Mouse (Mus musculus) forebrain, embryonic 15.5 days (tissue): ENCODE data around the gene Dda1. TPM values are rescaled to one million over a fixed set of nuclear protein-coding genes. Genes with fewer than 3 reads are reported as not detected.

Experiments
- ATAC-seq: fragments of 200-750 bp; cut with Nextera tagmentation; replicated peaks from 2 replicates; pipeline ENCODE4 v1.8.0; 2017; ENCODE audit warnings: mild to moderate bottlenecking, moderate TSS enrichment, moderate library complexity
- H3K27ac ChIP-seq: fragments of 300-500 bp; sonication (generic); replicated peaks from 2 replicates; pipeline ENCODE4 v1.5.1; 2015; ENCODE audit warnings: mild to moderate bottlenecking, inconsistent platforms
- H3K27me3 ChIP-seq: fragments of 300-500 bp; sonication (generic); 2 replicates; pipeline ENCODE4 v1.6.1; 2015; ENCODE audit warnings: inconsistent platforms
- H3K36me3 ChIP-seq: fragments of 300-500 bp; sonication (generic); 2 replicates; pipeline ENCODE4 v1.6.1; 2015; ENCODE audit warnings: mild to moderate bottlenecking, inconsistent platforms
- H3K4me1 ChIP-seq: fragments of 300-500 bp; sonication (generic); 2 replicates; pipeline ENCODE4 v1.6.1; 2015; ENCODE audit warnings: inconsistent platforms
- H3K4me2 ChIP-seq: fragments of 300-500 bp; sonication (generic); replicated peaks from 2 replicates; pipeline ENCODE4 v1.6.1; 2015; ENCODE audit warnings: mild to moderate bottlenecking, inconsistent platforms
- H3K4me3 ChIP-seq: fragments of 300-500 bp; sonication (generic); 2 replicates; pipeline ENCODE4 v1.5.1; 2015; ENCODE audit warnings: mild to moderate bottlenecking, inconsistent platforms
- H3K9ac ChIP-seq: fragments of 300-500 bp; sonication (generic); replicated peaks from 2 replicates; pipeline ENCODE4 v1.6.1; 2015; ENCODE audit warnings: mild to moderate bottlenecking, inconsistent platforms
- H3K9me3 ChIP-seq: fragments of 300-500 bp; sonication (generic); 2 replicates; pipeline ENCODE4 v1.6.1; 2016; ENCODE audit warnings: inconsistent platforms
- WGBS: fragments of 180-500 bp; shearing (Covaris S2); methylation state at CpG from one replicate; pipeline ENCODE4 v1.1.7; 2015; ENCODE audit warnings: mixed read lengths; 5-methylcytosine and 5-hydroxymethylcytosine counted together
- polyA plus RNA-seq: library from polyadenylated mRNA; unstranded; fragments of >200 nt; fragmentation: Nextera tagmentation; extraction: Ambion mirVana; gene quantifications from 2 replicates; pipeline ENCODE4 v1.2.1, GENCODE M21; 2015

The Dda1 gene
- polyA plus RNA-seq, 1 experiment from 2014 or later, result 222 TPM

DNA sequence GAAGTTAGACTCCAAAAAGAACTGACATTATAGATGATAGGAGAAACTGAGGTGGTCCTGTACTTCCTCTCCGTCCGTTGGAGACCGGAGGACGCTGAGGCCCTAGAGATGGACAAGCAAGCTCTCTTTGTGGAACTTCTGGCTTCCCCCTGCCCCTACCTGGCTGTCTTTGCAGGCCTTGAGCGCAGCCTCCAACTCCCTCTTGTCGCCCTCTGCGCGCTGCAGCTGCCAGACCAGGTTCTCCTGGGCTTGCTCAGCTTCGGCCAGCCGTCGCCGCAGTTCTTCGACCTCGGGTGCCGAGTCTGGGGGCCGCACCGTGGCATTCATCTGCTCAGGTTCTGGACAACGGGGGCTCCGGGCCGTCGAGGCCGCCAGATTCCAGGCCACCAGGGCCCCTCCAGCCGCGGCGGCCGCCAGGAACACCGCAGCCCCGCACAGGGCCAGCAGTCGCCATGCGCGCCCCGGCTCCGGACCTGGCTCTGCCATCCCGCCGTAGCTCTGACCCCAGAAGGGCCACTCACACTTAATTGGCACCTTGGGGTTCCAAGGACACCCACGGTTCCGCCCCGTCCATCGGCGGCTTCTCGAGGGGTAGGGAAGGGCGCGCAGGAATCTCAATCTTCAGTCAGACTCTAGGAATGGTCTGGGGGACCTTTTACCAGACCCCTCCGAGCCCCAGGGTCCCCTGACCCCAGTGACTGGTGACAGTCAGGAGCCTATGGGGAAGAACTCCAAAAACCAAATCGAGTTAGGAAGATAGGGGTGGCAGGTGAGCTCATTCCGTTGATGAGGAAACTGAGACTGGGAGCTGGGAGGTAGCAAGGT lies 56.4 kb downstream of the Dda1 start, which contains the start of gene Ccdc194:
TSS of gene Ccdc194 (minus strand) at position 486 of the 825 bp plus-strand sequence.
- Histone ChIP-seq H3K4me3 (no peak within 1 kb of the TSS), H3K36me3 (no peaks in the 10 kb centered on the region), H3K9me3 (no peaks in the 10 kb centered on the region), H3K4me1 (peaks cover 9% of the 10 kb centered on the region; the same call in 1 of the 2 replicates), H3K27ac (no peak within 1 kb of the TSS), H3K9ac (no peak within 1 kb of the TSS), H3K27me3 (peaks cover 35% of the 10 kb centered on the region), H3K4me2 (no peak within 1 kb of the TSS)
- ATAC-seq, result no peak
- WGBS, result 7% methylated on average over 46 of the region's 46 CpGs

Other genes with a start within 250 kb of the Dda1 start
- 20.0 and 21.6 TPM in 2 replicates for gene Myo9b, start 196.5 kb upstream of the Dda1 start, polyA plus RNA-seq
- gene Haus8, start 196.3 kb upstream of the Dda1 start, polyA plus RNA-seq, result 53.5 and 56.3 TPM in 2 replicates
- gene Use1, start 102.4 kb upstream of the Dda1 start, polyA plus RNA-seq, result 98.4 and 102 TPM in 2 replicates
- gene Ocel1, start 97.9 kb upstream of the Dda1 start, polyA plus RNA-seq, result 7.3 and 8.0 TPM in 2 replicates
- 15.5 and 16.6 TPM in 2 replicates for gene Nr2f6, start 87.2 kb upstream of the Dda1 start, polyA plus RNA-seq
- 5.5 and 6.0 TPM in 2 replicates for gene Ushbp1, start 73.4 kb upstream of the Dda1 start, polyA plus RNA-seq
- gene Babam1, start 72.3 kb upstream of the Dda1 start, polyA plus RNA-seq, result 102 and 108 TPM in 2 replicates
- 17.2 and 18.3 TPM in 2 replicates for gene Ankle1, start 63.2 kb upstream of the Dda1 start, polyA plus RNA-seq
- 139 and 140 TPM in 2 replicates for gene Abhd8, start 5.5 kb upstream of the Dda1 start, polyA plus RNA-seq
- 189 and 199 TPM in 2 replicates for gene Mrpl34, start 4.2 kb upstream of the Dda1 start, polyA plus RNA-seq
- gene Ano8, start 16.8 kb downstream of the Dda1 start, polyA plus RNA-seq, result 9.4 and 9.8 TPM in 2 replicates
- 12.2 and 13.7 TPM in 2 replicates for gene Gtpbp3, start 18.9 kb downstream of the Dda1 start, polyA plus RNA-seq
- gene Plvap, start 42.6 kb downstream of the Dda1 start, polyA plus RNA-seq, result 5.4 and 6.0 TPM in 2 replicates
- 0.11 TPM in 1 of 2 replicates, not detected in the other for gene Ccdc194, start 56.5 kb downstream of the Dda1 start, polyA plus RNA-seq
- 8.5 and 8.8 TPM in 2 replicates for gene Bst2, start 68.3 kb downstream of the Dda1 start, polyA plus RNA-seq
- gene Mvb12a, start 73.7 kb downstream of the Dda1 start, polyA plus RNA-seq, result 56.9 and 61.7 TPM in 2 replicates
- gene Tmem221, start 89.7 kb downstream of the Dda1 start, polyA plus RNA-seq, result 0.11 and 0.20 TPM in 2 replicates
- gene Nxnl1, start 97.4 kb downstream of the Dda1 start, polyA plus RNA-seq, result not detected in 2 replicates
- 68.5 and 71.8 TPM in 2 replicates for gene Slc27a1, start 99.7 kb downstream of the Dda1 start, polyA plus RNA-seq
- 191 TPM in 2 replicates for gene Pgls, start 123.0 kb downstream of the Dda1 start, polyA plus RNA-seq
- gene Fam129c, start 128.4 kb downstream of the Dda1 start, polyA plus RNA-seq, result 4.9 and 5.5 TPM in 2 replicates
- gene Colgalt1, start 141.8 kb downstream of the Dda1 start, polyA plus RNA-seq, result 54.3 and 56.2 TPM in 2 replicates
- 23.3 and 23.6 TPM in 2 replicates for gene Unc13a, start 202.6 kb downstream of the Dda1 start, polyA plus RNA-seq
- gene Jak3, start 207.1 kb downstream of the Dda1 start, polyA plus RNA-seq, result 2.9 and 3.3 TPM in 2 replicates
- gene Insl3, start 220.0 kb downstream of the Dda1 start, polyA plus RNA-seq, result 0.54 TPM in 1 of 2 replicates, not detected in the other
- 0.42 and 0.46 TPM in 2 replicates for gene B3gnt3, start 232.6 kb downstream of the Dda1 start, polyA plus RNA-seq